Mouse (Mus musculus) kidney, adult 9 months (tissue): ENCODE measurements at regions not wholly inside any gene's neighbourhood (a gene's known extent, or its start where the extent isn't known, plus 50 kb on each side); places are given as distances from the start of the nearest gene placed in this dataset.
A peak's percentile ranks its signal among the peaks of the same experiment; 100 is the strongest.

Experiments
- DNase-seq: peaks from one replicate; pipeline ENCODE4 v3.0.0; 2022

- no peak for DNase-seq
These were observed 155.3 kb downstream of the Tox3 start for GRCm38 (mm10) chr8:90192856-90193255.

- DNase-seq: no peak
These were observed 165.3 kb downstream of the Tox3 start for GRCm38 (mm10) chr8:90182807-90183206.

GRCm38 (mm10) chr8:90176771-90177170 lies 171.4 kb downstream of the Tox3 start:
- DNase-seq: no peak

- DNase-seq: no peak
These were observed 171.8 kb downstream of the Tox3 start for GRCm38 (mm10) chr8:90176335-90176734.

GRCm38 (mm10) chr8:90166639-90167038 lies 181.5 kb downstream of the Tox3 start:
- no peak for DNase-seq

- no peak for DNase-seq
These were observed 196.7 kb downstream of the Tox3 start for GRCm38 (mm10) chr8:90151477-90151876.

- DNase-seq: no peak
These were observed 198.2 kb downstream of the Tox3 start for GRCm38 (mm10) chr8:90149903-90150302.

- no peak for DNase-seq
These were observed 213.5 kb downstream of the Tox3 start for GRCm38 (mm10) chr8:90134626-90135025.

- DNase-seq: no peak
These were observed 217.4 kb downstream of the Tox3 start for GRCm38 (mm10) chr8:90130704-90131267.

- DNase-seq: no peak
These were observed 222.7 kb downstream of the Tox3 start for GRCm38 (mm10) chr8:90125426-90125825.

- no peak for DNase-seq
These were observed 225.0 kb downstream of the Tox3 start for GRCm38 (mm10) chr8:90123101-90123500.

GRCm38 (mm10) chr8:90121935-90122334 lies 226.2 kb downstream of the Tox3 start:
- DNase-seq: no peak

GRCm38 (mm10) chr8:90121017-90121416 lies 227.1 kb downstream of the Tox3 start:
- no peak for DNase-seq

- DNase-seq: no peak
These were observed 232.7 kb downstream of the Tox3 start for GRCm38 (mm10) chr8:90115436-90115835.

GRCm38 (mm10) chr8:90100509-90100908 lies 247.6 kb downstream of the Tox3 start:
- DNase-seq: no peak

- DNase-seq: no peak
These were observed 265.5 kb downstream of the Tox3 start for GRCm38 (mm10) chr8:90082630-90083029.

- no peak for DNase-seq
These were observed 271.8 kb downstream of the Tox3 start for GRCm38 (mm10) chr8:90076381-90076780.

- DNase-seq: no peak
These were observed 272.3 kb downstream of the Tox3 start for GRCm38 (mm10) chr8:90075796-90076195.

GRCm38 (mm10) chr8:90070006-90070405 lies 278.1 kb downstream of the Tox3 start:
- DNase-seq: no peak

GRCm38 (mm10) chr8:90069411-90069993 lies 278.6 kb downstream of the Tox3 start:
- DNase-seq: no peak

- DNase-seq: no peak
These were observed 279.7 kb downstream of the Tox3 start for GRCm38 (mm10) chr8:90068441-90068840.

GRCm38 (mm10) chr8:90064381-90064780 lies 283.8 kb downstream of the Tox3 start:
- DNase-seq: no peak

GRCm38 (mm10) chr8:90063291-90063690 lies 284.9 kb downstream of the Tox3 start:
- no peak for DNase-seq

GRCm38 (mm10) chr8:90058631-90059166 lies 289.4 kb downstream of the Tox3 start:
- peak; percentile 73 for DNase-seq

- peak; percentile 32 for DNase-seq
These were observed 291.8 kb downstream of the Tox3 start for GRCm38 (mm10) chr8:90056331-90056730.
